Mouse (Mus musculus) olfactory bulb, adult 2 months (tissue): ENCODE measurements around the gene Sox2.

Experiments
- CTCF ChIP-seq: fragments of 200-500 bp; IDR thresholded peaks from 2 replicates; pipeline ENCODE4 v1.5.1; 2012; ENCODE audit warnings: low read depth, mild to moderate bottlenecking, low read length, moderate library complexity; ENCODE audit not compliant: insufficient read depth
- POLR2A ChIP-seq: fragments of 200-500 bp; IDR thresholded peaks from 2 replicates; pipeline ENCODE4 v1.6.1; 2012; ENCODE audit warnings: mild to moderate bottlenecking, low read depth, low read length, moderate library complexity; ENCODE audit not compliant: insufficient read depth

- TF ChIP-seq CTCF (peak; percentile 43; the same call in 1 of the 2 replicates), POLR2A (no peak)
Measured at GRCm38 (mm10) chr3:34647688-34648087, 2.5 kb upstream of the Sox2 start.
